Mouse (Mus musculus) thymus, postnatal 10 days (tissue): Measurements from ENCODE around the gene Mllt3.
A peak's percentile ranks its signal among the peaks of the same experiment; 100 is the strongest.

Experiments used
- DNase-seq, 2 experiments: peaks; one replicate each; pipeline ENCODE4 v3.0.0; 2021; ENCODE audit warnings: low spot score in 2 of 2

Gene Mllt3

DNA sequence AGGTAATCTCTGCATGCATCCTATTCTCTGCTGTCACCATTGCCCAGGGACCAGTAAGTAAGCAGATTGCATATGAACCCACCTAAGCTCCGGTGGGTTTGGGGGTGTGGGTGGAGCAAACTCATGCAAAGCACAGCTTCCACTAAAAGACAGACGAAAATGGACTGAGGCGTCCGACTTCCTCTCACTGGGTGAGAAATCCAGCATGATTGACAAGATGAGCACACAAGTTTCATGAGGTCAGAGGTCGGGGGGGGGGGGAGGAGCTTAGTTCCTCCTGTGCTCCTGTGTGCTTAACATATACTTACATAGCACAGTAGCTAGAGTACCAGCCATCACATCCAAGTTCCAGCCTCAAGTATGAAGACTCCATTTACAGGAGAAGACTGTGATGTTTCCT, 206.8 kb downstream of the Mllt3 start:
- no peak for DNase-seq

DNA sequence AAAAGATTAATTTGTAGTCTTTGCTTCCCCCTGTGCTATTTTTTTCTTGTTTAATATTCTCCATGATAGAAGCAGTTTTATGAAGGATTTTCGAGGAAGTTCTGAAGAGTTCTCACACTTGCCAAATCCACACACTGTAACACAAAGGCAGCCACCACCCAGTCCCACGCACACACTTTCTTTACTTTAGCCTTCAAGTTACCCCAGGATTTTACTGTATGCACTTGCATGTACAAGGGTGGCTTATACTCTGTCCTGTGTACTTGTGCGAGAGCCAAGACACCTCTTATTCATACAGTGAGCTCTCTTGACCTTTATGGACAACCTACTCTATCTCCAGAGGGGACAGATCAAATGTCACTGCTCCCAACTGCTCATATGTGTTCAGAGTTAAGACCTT, 209.5 kb downstream of the Mllt3 start:
- DNase-seq: no peak

DNA sequence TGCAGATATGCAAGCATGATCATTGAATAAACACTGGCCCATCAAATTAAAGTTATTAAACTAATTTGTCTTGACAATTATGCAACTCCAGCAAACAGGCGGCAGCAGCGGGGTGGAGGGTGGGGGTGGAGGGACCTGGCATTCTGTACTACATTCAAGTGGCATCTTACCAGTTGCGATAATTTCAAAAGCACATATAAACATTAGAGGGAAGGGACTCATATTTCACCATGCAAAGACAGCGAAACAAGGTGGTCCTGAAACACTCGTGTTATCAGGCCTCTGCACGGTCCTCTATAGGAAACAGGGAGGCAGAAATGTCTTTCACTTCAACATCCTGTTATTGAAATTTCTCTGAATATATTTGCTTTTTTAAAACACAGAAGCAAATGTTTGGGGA, 210.0 kb downstream of the Mllt3 start:
- no peak for DNase-seq

DNA sequence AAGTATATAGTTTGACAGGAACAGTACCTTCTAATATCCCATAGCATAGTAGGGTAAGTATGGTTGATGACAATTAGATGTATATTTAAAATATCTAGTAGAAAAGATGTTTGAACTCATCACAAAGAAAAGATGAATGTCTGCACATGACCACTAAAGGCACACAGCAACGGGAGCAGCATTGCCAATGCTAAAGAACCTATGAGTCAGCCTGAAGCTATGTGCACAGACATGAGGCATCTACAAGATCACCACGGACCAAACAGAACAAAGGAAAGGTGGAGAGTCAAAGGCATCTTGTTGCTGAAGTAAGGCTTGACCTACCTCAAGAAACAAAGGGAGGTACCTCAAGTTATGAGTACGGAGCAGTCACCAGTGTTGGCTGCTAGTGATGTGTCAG, 212.3 kb downstream of the Mllt3 start:
- no peak for DNase-seq

DNA sequence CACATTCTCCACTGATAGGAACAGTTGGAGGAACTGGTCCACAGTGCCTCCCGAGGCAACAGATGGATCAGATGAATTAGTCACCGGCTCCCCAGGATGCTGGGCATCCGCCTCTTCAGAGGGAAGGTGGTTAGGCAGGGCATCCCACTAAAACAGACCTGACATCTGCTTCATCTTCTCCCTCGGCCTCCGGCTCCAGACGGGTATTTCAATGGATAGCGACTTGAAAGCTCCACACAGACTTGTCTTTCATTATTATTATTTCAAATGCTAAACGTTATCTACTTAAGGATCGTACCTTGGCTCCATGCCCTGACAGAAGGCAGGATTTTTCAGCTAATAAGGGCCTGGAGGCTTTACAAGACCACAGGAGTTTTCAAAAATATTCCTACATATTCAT, 214.0 kb downstream of the Mllt3 start:
- DNase-seq: no peak

DNA sequence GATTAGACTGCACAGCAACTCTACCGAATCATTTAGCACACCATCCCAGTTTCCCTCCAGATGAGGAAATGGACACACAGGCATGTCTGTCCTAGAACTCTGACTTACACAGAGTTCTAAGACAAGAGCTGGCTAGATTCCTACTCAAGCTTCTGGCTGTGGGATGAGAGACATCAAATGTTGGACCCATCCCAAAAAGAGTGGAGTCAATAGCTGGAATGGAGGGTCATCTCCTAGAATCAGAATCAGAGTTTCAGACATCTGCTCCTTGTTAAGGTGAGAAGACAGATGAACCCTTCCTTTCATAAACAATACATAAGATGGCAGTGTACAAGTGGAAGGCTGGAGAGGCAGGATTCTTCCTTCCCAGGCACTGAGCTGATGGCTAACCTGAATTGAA, 214.9 kb downstream of the Mllt3 start:
- DNase-seq: no peak

DNA sequence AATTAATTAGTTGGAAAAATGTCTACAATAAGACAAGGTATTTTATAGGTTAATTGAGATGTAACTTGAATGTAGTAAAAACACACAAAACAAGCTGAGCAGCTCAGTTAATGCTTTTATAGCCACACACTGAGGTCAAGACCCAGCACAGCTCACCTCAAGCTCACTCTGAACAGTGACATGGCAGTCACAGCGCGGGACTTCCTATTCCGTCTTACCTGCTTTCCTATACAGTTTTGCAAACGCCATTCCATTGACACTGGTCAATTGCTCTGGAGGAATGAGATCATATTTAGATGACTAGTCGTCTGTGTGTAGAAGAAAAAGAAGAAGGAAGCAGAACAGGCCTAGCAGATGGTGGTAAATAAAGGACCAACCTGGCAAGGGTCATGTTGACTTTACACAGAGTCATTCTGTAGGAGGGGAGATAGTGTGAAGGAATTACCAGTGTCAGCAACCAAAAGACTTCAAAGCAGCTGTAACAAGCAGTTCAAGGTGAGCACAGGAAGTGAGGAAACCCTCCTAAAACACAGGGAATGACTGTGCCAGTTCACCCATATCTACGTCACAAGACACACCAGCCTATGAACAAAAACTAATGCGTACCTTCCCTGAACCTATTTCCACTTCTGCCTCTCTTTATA, 217.6 kb downstream of the Mllt3 start:
- DNase-seq: no peak

DNA sequence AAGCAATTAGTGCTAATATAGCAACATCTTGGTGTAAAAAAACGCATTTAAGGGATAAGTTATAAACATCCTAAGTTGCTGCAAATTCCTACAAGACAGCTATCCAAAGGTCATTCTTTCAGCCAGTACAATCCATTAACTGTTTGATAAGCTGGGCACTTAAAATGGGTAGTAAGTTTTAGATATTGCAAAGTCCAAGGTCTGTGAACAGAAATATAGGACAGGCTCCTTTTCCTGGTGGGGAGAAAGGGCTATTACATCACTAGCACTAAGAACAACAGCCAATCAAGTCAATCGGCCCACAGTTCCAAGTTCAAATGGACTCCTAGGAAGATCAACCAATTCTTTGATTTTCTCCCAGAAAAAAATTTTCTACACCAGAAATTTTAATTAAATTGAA, 221.3 kb downstream of the Mllt3 start:
- no peak for DNase-seq

DNA sequence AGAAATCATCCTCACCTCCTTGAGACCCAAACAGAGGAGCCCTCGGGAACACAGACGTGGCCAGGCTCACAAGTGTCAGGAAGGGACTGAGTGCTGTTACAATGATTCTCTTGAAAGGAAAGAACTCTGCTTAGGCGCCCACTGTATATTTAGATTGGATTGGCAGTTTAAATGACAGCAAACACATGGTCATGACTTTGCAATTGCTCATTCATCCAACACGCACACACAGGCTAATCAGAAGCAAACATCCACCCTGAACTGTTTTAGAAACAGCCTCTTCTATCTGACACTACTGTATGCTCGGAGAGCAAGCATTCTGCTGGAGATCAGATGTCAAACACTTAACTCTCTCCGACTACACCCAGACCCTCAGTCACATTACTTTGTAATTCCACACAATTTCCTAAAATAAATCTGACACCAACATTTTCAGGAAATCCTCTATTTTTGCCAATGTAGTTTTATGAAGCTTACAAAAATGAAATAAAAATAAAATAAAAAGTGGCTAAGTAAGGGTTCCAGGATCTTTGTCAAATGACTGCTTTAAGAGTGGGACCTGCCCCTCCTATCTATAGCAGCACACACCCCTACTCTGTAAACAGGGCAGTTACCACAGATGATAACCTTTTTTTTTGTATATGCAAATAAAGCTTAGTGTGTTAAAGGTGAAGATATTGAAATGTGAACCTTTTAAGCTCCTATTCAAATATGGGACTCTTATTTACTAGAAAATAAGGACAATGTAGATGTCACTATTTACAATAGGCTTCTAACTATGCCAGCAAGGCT, 226.8 kb downstream of the Mllt3 start:
- DNase-seq: no peak

DNA sequence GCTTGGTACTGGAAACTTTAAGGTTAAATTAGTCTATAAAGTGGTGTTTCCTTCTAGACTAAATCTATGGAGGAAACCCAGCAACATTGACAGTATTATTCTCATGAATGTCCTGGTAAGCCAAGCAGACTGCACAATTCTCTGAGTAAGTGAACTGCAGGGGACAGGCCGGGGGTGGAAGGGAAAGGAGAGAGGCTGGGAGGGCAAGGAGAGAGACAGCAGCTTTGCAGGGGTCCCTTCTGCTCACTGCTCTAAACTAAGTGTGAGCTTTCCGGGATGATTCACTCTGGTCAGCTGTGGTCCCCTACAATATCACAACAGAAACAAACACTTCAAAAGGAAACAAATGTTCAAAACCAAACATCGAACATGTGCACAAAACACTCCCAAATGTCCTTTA, 228.6 kb downstream of the Mllt3 start:
- no peak for DNase-seq

DNA sequence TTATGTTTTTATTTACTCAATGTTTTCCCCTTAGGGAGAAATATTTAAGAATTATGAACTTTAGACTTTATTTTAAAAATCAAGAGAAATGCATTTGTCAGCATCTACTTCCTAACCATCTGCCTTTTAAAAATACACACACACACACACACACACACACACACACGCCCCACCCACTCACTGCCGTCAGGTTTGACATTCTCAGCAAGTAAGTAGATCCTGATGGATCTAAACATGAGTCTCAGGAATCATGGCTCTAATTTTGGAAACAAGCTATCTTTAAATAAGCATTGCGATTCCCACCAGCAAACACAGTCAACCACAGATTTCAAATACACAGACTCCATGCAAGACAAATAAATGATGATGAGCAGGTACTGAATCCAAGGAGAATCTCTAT, 229.9 kb downstream of the Mllt3 start:
- no peak for DNase-seq

DNA sequence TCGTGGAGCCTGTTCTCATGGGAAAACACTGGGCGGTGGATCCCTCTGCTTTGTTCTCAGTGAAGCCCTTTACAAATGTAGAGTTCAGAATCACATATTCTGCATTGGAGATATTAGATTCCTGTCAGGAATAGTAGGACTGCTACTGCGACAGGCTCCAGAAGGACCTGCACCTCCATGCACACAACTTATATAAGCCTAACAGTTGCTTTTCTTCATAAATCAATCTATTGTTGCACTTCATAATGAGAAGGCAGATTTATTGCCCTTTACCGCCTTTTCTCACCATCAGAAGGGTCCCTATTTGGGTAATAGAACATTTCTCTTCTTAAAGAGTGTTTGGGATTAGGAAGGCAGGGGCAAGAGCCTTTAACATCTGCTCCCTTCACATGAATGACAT, 231.0 kb downstream of the Mllt3 start:
- no peak for DNase-seq

DNA sequence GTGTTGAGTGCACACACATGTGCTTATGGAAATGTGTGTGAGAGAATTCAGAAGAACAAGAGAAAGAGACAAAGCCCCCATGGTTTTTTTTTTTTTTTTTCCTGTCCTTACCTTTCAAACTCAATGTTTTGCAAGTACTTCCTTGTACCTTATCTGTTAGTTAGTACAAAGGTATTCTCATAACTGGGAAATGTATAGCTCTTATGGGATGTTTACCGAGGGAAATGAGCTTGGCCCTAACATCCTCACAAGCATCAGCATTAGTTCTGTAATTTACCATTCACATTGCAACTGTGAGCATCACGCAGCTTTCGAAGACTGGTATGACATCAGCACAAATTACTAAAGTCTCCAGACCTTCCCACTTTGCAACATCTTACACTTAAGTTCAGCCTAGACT, 231.8 kb downstream of the Mllt3 start:
- DNase-seq: no peak

DNA sequence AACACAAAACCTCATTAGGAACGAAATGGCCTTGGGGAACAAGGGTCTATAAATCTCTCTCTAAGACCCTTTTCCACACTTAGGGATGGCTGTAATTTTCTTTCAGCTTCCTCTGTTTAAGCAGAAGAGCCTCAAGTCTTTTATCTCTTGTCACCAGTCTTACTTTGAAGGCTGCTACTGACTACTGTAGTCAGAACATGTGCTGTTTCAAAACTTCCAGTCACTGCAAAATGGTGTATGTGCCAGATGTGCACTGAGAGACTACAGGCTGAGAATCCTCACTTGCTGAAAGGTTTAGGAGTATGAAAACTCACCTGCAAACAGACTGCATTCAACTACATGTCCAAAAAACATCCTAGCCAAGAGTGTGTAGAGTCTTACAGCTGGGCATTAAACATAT, 232.9 kb downstream of the Mllt3 start:
- no peak for DNase-seq

DNA sequence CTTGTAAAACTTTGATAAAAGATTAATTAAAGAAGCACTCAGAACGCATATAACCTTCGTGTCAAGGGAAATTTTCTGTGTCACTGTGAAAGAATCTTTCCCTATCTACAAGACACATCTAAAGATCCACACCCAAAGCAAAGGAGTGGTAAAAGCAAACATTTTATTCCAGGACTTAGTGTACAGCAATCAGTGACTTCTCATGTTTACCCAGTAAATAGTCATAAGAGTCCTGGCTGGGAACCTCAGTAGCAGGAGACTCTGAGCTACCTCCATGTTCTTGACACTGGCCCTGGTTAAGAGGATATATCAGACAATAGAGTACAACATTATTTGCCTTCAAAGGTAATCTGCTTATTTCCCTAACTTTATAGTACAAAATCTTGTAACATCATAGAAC, 233.7 kb downstream of the Mllt3 start:
- DNase-seq: no peak

DNA sequence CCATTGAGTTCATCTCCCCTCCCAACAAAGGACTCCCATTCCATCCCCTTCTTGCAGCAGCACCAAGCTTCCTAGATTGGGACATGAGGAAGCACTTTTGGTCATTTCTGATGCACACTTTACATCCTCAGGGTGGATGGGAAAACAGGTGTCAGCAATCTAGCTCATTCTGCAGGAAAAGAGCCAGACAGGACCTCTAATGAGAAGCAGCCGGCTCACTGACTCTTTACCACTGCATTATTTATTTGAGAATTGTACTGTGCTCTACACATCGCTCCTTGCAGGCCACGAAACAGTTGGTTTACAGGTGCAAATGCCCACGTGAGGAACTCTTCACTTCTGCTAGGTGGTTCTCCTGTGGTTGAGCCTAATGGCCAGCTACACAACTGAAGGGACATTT, 237.9 kb downstream of the Mllt3 start:
- no peak for DNase-seq

DNA sequence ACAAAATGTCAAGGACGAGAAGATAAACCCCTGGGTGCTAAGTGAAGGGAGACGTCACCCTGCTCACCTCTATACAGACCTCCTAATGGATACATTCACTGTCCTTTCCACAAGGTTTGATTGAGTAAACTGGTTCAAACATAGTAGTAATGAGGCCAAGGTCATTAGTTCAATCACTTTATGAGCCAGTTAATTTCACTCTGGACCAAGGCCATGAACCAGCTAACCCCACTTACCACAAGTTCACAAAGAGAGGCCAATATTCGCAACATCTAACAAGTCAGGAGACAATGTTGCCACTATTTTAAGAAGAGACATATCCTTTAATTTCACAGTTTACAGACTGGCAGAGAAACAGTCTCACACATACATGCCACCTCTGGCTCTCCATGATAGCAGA, 238.9 kb downstream of the Mllt3 start:
- DNase-seq: no peak

DNA sequence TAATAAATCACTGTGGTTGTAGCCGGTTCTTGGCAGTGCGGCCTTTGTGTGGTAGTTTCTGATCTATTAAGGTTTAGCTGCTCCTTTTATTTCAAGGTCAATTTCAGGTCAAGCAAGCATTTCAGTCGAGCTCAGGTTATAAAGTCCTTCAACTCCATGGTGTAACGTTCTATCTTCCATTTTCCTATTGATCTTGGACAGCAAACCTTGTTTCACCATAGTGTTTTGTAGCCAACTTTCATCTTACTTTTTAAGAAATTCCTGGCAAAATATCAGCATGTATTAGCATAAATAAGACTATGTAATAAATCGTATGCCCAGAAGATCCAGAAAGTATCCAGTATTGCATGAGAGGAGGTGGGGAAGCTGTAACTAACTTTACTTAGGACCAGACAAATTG, 240.7 kb downstream of the Mllt3 start:
- DNase-seq: no peak

DNA sequence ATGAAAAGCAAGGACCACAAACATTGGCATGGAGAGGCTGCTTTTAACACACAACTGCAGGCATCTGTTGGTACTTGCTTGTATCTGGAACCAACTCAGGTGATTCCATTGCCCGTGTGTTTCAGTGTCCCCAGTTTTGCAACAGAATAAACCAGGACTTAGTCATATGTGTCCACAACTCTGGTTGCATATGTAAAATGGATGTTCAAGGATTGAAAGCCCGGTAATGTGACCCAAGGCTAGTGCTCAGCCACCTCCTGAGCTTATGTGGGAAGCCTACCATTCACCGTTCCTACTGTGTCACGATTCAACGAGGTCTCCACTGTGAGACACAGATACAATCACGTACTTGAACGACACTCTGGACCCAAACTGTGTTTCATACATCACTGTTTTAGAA, 243.7 kb downstream of the Mllt3 start:
- no peak for DNase-seq

DNA sequence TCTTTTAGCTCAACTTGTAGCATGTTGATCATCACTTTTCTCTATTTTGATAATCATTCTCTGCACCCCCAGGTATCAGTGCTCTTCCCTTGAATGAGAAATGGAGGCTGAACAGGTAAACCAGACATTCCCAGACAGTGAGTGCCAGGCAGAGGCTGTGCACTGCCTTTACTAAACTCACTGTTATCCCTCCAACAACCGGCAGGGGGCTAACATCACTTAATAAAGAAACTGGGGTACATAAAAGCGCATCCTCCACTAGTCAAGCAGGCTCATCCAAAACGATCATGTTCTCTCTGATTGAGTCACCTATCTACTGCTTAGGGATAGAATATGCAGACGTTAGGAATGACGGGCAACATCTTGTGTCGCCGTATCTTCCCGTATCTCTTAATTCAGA, 244.5 kb downstream of the Mllt3 start:
- DNase-seq: peak; percentile 29 to 62

DNA sequence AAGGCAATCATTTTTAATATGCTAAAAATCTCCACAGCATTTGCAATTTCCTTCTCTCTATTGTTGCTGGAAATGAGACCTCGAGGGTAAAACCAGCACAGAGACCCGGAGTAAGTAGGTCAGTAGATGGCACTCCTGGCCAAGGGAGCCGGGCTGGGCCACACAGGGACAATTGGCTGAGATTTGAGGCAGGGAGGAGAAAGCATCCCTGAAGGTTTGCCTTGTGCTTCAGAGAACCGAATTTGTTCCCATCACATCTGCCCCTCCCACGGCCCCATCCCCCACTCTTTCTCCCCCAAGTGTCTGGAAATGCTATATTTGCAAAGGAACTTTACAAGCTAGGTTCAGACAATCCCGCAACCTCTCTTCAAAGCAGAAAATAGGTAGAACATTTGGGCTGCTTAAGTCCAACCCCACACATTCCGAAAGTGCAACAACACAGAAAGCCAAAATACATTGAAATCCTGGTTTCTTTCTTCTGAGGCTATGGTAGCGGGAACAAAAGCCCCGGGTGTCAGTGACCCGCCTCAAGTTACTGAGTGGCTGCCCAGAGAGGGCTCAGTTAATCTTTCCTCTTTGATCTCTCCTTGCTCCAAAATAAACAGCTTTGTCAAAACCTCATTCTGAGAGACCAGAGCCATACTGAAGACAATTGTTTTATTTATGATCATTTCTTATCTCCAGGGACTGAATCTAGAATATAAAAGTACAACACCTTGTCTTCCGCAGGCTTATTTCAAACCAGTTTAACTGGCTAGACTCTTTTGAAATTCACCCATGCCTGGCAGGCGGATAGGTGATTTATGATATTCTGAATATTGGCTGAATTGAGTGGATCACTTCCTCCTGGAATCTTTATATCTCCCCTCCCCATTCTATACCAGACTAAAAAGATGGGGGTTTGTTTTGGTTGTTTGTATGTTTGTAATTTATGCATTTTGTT, 247.8 kb downstream of the Mllt3 start:
- no peak for DNase-seq

DNA sequence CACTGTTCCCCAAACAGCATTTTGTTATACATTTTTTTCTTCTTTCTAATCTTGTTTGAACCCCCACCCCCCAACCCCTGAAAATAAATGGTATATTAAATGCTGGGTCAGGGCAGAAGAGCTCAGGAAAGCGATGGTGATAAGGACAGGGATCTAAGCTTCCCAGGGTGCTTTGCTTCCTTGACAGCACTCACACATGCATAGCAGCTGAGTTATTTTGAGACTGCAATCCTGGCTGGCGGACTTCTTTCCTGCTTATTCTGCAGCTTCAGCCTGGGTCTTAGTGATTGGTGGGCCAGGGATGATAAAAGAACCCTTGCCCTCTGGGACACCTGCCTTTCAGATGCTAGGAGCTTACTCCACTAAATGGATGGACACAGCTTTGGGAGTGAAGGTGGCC, 249.4 kb downstream of the Mllt3 start:
- DNase-seq: no peak

DNA sequence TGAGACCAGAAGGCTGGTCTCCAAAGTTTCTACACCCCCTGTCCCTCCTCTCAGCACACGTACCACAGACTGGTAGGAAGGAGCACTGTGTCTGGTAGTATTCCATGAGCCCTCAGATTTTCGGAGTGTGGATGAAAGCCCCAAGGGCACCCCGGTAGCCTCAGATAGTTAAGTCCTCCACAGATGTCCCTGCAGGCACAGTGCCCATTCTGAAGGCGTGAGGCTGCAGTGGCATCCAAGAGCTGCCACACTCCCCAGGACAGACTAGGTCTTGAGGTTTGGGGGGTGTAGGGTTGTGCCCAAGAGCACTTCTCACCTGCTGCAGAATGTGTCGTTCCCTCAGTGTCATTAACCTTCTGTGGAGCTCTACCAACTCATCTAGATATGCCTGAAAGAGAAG, 251.2 kb downstream of the Mllt3 start:
- no peak for DNase-seq
